Mouse (Mus musculus) liver, embryonic 14.5 days (tissue): ENCODE data around the gene Zfyve16. TPM values are rescaled to one million over a fixed set of nuclear protein-coding genes. Genes with fewer than 3 reads are reported as not detected.

ENCODE experiments used
- ATAC-seq: fragments of 200-750 bp; cut with Nextera tagmentation; 2 replicates; pipeline ENCODE4 v1.8.0; 2017; ENCODE audit warnings: moderate number of reproducible peaks, mild to moderate bottlenecking, moderate library complexity; ENCODE audit not compliant: insufficient read depth
- DNase-seq, 3 experiments: peaks; one replicate each; pipeline ENCODE4 v3.0.0-alpha.2; 2012 to 2013; ENCODE audit warnings: low read depth in 3 of 3, low spot score in 3 of 3
- H3K27ac ChIP-seq: fragments of 300-500 bp; sonication (generic); 2 replicates; pipeline ENCODE4 v1.5.1; 2014; ENCODE audit warnings: moderate library complexity, mild to moderate bottlenecking, control low read depth, inconsistent platforms
- H3K27me3 ChIP-seq: fragments of 300-500 bp; sonication (generic); 2 replicates; pipeline ENCODE4 v1.6.1; 2014; ENCODE audit warnings: mild to moderate bottlenecking, low read length, moderate library complexity; ENCODE audit not compliant: control insufficient read depth, insufficient read depth
- H3K36me3 ChIP-seq: fragments of 300-500 bp; sonication (generic); replicated peaks from 2 replicates; pipeline ENCODE4 v1.6.1; 2014; ENCODE audit warnings: low read depth; ENCODE audit not compliant: control insufficient read depth, insufficient read depth
- H3K4me1 ChIP-seq, 2 experiments: fragments of 200-500 bp in 1 of 2; fragments of 300-500 bp in 1 of 2; sonication (generic) in 1 of 2; replicated peaks; 2 replicates each; pipeline ENCODE4 v1.6.1; 2012 to 2014; ENCODE audit warnings: antibody characterized with exemption in 1 of 2, inconsistent platforms in 1 of 2, low read length in 1 of 2; ENCODE audit not compliant: control insufficient read depth in 2 of 2, insufficient read depth in 2 of 2
- H3K4me2 ChIP-seq: fragments of 300-500 bp; sonication (generic); 2 replicates; pipeline ENCODE4 v1.6.1; 2014; ENCODE audit warnings: low read depth, mild to moderate bottlenecking, control low read depth, moderate library complexity
- H3K4me3 ChIP-seq, 2 experiments: fragments of 200-500 bp in 1 of 2; fragments of 300-500 bp in 1 of 2; sonication (generic) in 1 of 2; 2 replicates each; pipeline ENCODE4 v1.5.1; 2012 to 2014; ENCODE audit warnings: low read depth in 2 of 2, low read length in 2 of 2, mild to moderate bottlenecking in 2 of 2, control low read depth in 1 of 2, inconsistent platforms in 1 of 2, moderate library complexity in 1 of 2; ENCODE audit not compliant: insufficient read depth in 1 of 2
- H3K9ac ChIP-seq: fragments of 300-500 bp; sonication (generic); replicated peaks from 2 replicates; pipeline ENCODE4 v1.6.1; 2014; ENCODE audit warnings: mild to moderate bottlenecking, control low read depth, moderate library complexity
- H3K9me3 ChIP-seq: fragments of 300-500 bp; sonication (generic); 2 replicates; pipeline ENCODE4 v1.6.1; 2016; ENCODE audit warnings: low read length, mixed read lengths; ENCODE audit not compliant: control insufficient read depth
- CTCF ChIP-seq: IDR thresholded peaks from 2 replicates; pipeline ENCODE4 v1.5.1; 2016; ENCODE audit warnings: antibody characterized with exemption, low read depth, control low read depth
- EP300 ChIP-seq: IDR thresholded peaks from 2 replicates; pipeline ENCODE4 v1.6.1; 2016; ENCODE audit warnings: antibody characterized with exemption, low read depth
- WGBS: fragments of 180-500 bp; shearing (Covaris S2); extraction: QIAGEN DNeasy Blood & Tissue Kit; methylation state at CpG from one replicate; pipeline ENCODE4 v1.1.7; 2014; ENCODE audit not compliant: insufficient replicate concordance; 5-methylcytosine and 5-hydroxymethylcytosine counted together
- polyA plus RNA-seq, 2 experiments: library from polyadenylated mRNA; depleted of rRNA in 1 of 2; stranded (reverse) in 1 of 2; unstranded in 1 of 2; fragments of >200 nt; fragmentation: Nextera tagmentation in 1 of 2; extraction: Ambion mirVana in 1 of 2; gene quantifications; 2 replicates each; pipeline versions ENCODE4 v1.2.1 to v1.2.3; 2012 to 2014

The Zfyve16 gene
- polyA plus RNA-seq, 2 experiments, result 1.3 to 1.5 TPM

DNA sequence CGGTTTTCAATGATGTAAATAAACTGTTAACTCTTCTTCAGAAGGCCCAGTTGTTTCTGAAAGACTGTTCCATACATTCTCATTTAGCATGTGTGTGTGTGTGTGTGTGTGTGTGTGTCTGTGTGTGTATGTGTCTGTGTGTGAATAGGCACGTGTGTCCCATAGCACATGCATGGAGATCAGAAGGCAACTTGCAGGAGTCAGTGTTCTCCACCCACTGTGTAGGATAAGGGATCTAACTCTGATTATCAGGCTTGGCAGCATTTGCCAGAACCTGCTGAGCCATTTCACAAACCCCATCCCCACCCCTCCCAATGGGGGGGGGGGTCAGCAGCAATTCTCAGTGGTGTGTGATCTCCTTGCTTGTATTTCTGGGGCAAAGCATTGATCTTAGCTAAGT is 26.6 kb upstream of the Zfyve16 start:
- Histone ChIP-seq H3K4me3 (no peak overlapping the region), H3K9me3 (no peaks in the 10 kb centered on the region), H3K4me1 (no peaks in the 10 kb centered on the region), H3K36me3 (no peaks in the 10 kb centered on the region), H3K9ac (no peak overlapping the region), H3K27ac (no peak overlapping the region), H3K4me2 (no peak overlapping the region), H3K27me3 (no peaks in the 10 kb centered on the region)
- no peak for ATAC-seq
- DNase-seq, result no peak
- TF ChIP-seq CTCF (no peak), EP300 (no peak)
- WGBS, result 48% methylated on average over 2 of the region's 2 CpGs

DNA sequence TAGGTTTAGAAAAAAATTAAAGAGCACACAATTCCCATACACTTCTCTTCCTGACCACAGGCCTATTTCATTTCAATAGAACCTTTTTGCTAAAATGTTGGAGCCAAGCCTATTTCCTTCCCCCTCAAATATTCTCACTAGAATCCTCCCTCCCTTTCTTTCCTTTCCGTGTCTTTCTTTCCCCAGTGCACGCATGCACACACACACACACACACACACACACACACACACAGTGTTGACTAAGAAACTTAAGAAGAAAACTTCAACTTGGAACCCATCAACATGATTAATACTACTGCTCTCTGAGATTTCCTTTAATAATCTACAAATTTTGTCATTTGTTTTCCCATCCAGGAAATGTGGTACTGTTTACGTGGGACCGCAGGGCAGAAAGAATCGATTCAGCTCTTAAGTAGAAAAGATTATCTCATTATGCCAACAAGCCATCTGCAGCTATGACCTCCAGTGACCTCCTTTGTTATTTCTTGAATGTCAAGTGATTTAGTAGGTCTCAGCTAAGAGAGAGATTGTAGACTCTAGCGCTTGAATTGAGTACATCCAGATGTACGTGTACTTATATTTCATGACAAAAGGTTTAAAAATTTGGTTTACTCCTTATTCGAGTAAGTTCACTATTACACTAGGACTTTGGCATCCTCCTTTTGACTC is 25.9 kb upstream of the Zfyve16 start:
- no peak for ATAC-seq
- H3K9me3 ChIP-seq, result no peaks in the 10 kb centered on the region
- H3K4me2 ChIP-seq, result no peak overlapping the region
- no peaks in the 10 kb centered on the region for H3K4me1 ChIP-seq
- H3K27me3 ChIP-seq, result no peaks in the 10 kb centered on the region
- 39% methylated on average over 8 of the region's 8 CpGs for WGBS
- TF ChIP-seq EP300, result no peak
- TF ChIP-seq CTCF, result no peak
- H3K9ac ChIP-seq, result no peak overlapping the region
- no peak overlapping the region for H3K4me3 ChIP-seq
- no peaks in the 10 kb centered on the region for H3K36me3 ChIP-seq
- no peak overlapping the region for H3K27ac ChIP-seq
- DNase-seq, result no peak

DNA sequence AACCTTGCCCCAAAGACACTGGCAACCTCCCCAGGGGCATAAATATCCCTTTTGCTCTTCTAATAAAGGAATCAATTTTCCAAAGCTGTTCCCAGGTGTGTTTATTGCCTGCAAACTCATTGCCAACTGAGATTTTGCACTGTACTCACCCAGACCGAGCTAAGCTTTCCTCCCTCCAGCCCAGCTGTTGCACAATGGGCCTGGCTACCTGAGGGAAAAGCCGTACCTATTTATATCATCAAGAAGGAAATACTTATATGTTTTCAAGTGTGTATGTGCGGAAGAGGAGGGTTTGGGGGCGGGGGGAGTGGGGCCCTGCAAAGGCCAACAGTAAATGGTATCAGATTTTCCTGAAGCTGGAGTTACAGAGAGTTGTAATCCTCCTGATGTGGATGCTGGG is 16.4 kb upstream of the Zfyve16 start:
- WGBS, result 54% methylated on average over 4 of the region's 4 CpGs
- no peaks in the 10 kb centered on the region for H3K27me3 ChIP-seq

DNA sequence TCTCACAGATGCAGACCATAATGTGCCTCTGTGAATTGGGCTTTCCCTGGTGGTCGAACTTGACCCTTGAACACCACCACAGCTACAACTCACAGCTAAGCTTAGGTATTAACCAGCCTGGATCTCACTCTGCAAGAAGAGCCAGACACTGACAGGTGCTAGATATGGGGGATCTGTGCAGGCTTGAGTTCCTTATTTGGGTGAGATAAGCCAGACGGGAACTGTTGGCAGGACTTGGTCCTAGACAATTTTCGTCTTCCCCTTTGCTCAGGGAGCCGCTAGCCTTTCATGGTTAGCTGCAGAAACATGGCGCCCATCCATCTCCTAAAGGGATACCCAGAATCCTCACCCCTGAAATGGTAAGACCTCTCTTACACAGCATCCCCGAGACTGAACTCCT is 10.3 kb upstream of the Zfyve16 start:
- Histone ChIP-seq H3K27ac (no peak overlapping the region), H3K4me2 (no peak overlapping the region), H3K9ac (no peak overlapping the region), H3K4me3 (no peak overlapping the region), H3K36me3 (no peaks in the 10 kb centered on the region), H3K27me3 (no peaks in the 10 kb centered on the region), H3K9me3 (no peaks in the 10 kb centered on the region), H3K4me1 (no peaks in the 10 kb centered on the region)
- 49% methylated on average over 6 of the region's 6 CpGs for WGBS
- DNase-seq (no peak), ATAC-seq (no peak)
- TF ChIP-seq EP300 (no peak), CTCF (no peak)

More for the DNA sequence above, 16.4 kb upstream of the Zfyve16 start:
- no peak overlapping the region for H3K27ac ChIP-seq
- H3K9me3 ChIP-seq, result no peaks in the 10 kb centered on the region; the same call in 1 of the 2 replicates
- H3K4me3 ChIP-seq, result no peak overlapping the region
- no peak overlapping the region for H3K4me2 ChIP-seq
- H3K4me1 ChIP-seq, result no peaks in the 10 kb centered on the region
- TF ChIP-seq EP300 (no peak), CTCF (no peak)
- DNase-seq (no peak), ATAC-seq (no peak)
- H3K9ac ChIP-seq, result no peak overlapping the region
- H3K36me3 ChIP-seq, result no peaks in the 10 kb centered on the region

GRCm38 (mm10) chr13:92539126-92539525 is 8.5 kb upstream of the Zfyve16 start:
- DNase-seq (no peak), ATAC-seq (no peak)
- no peak for TF ChIP-seq CTCF
- no peak for TF ChIP-seq EP300
- 48% methylated on average over 4 of the region's 4 CpGs for WGBS
- Histone ChIP-seq H3K27ac (no peak overlapping the region), H3K9me3 (no peaks in the 10 kb centered on the region), H3K4me1 (no peaks in the 10 kb centered on the region), H3K36me3 (no peaks in the 10 kb centered on the region), H3K9ac (no peak overlapping the region), H3K4me3 (no peak overlapping the region), H3K4me2 (no peak overlapping the region), H3K27me3 (no peaks in the 10 kb centered on the region)
